Mouse (Mus musculus) spleen, postnatal 10 days (tissue): ENCODE results near the gene Cenpe.
A peak's percentile ranks its signal among the peaks of the same experiment; 100 is the strongest.
"Not testable (repeated sequence)": the region's sequence is repeated elsewhere in the genome, so short reads cannot be mapped to it uniquely, and the experiment has no call there.

ENCODE experiments used
- DNase-seq, 2 experiments: peaks; one replicate each; pipeline ENCODE4 v3.0.0; 2021 to 2022; ENCODE audit warnings: low spot score in 2 of 2

The Cenpe gene

DNA sequence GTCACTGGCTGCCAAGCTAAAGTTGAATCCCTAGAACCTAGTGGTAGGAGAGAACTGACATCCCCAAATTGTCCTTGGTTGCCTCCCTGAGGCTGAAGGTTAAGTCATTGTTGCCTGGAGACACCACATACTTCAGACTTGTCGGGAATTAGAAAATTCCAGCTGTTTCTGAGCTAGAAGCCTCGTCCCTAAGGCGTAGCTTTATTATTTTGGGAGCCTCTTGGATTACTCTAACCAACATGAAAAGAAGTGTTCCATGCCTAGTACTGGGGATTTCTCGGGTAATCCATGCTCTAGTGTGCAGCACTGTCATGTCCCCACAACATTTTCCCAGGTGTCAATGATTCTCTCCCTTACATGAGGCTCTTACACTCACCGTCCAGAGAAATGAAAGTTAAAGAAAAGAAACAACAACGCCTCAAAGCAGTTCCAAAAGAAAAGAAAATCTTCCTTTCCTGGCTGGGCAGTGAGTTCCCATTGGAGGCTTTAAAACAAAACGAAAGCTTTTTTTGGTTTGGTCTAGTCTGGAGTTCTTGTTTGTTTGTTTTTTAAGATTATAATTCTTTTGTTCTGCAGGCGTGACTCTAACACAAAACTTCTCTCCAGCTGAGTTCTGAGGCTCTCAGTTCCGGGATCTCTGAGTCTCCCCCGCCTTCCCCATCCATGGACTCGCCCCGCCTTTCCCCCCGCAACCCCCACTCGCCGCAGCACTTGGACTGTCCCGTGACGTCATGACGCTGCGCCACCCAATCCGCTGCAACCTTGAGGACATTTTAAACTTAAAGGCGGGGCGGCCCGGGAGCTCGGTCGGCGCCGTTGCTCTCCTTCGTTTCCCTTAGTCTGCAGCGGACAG, at the start of gene Cenpe:
Cenpe (plus strand) TSS at position 733 of the 853 bp plus-strand sequence.
- DNase-seq = peak; percentile 90 to 95

DNA sequence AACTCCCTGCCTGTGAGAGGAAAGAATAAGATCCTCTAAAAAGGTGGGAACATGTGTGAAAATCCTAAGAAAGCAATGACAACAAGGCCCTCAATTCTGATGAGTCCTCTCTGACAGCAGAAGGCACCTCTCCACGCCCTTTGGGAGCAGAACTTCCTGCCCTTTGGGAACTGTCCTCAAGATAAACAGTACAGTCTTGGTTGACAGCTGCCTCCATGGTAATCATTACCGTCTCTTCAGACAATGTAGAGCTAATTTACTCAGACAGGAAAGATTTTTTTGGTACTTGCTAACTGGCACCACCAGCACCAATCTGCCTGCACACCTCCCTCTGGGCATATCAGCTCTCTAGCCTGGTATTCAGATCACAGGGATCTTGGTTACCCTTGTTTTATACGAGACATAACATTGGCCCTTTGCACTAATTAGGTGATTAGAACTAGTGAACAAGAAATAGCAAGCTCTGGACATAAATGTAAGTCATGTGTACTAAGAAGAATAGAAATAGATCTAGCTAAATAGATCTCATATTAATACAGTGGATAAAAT, 40.4 kb upstream of the Cenpe start:
- DNase-seq = no peak

DNA sequence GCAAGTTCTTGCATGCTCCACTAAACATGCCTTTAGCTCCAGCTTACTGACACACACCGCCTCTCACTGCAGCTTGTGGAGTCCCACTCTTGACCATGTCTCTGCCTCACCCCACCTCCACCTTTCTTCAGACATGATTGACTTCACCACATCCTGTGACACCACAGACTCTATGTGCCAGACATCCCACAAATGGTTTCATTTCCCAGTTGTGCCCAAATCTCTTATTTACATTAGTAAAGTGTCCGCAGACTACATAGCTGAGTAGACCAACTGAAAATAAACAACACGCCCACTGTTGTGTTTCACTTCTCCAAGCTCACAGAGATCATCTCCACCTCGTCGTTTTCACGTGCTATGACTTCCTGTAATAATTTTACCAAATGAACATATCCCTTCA, 20.5 kb upstream of the Cenpe start:
- peak in 1 of 2 experiments; percentile 35 for DNase-seq

DNA sequence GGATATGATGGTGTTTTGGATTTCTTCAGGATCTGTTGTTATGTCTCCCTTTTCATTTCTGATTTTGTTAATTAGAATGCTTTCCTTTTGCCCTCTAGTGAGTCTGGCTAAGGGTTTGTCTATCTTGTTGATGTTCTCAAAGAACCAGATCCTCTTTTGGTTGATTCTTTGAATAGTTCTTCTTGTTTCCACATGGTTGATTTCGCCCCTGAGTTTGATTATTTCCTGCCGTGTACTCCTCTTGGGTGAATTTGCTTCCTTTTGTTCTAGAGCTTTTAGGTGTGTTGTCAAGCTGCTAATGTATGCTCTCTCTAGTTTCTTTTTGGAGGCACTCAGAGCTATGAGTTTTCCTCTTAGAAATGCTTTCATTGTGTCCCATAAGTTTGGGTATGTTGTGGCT, 14.3 kb upstream of the Cenpe start:
- DNase-seq = not testable (repeated sequence)

DNA sequence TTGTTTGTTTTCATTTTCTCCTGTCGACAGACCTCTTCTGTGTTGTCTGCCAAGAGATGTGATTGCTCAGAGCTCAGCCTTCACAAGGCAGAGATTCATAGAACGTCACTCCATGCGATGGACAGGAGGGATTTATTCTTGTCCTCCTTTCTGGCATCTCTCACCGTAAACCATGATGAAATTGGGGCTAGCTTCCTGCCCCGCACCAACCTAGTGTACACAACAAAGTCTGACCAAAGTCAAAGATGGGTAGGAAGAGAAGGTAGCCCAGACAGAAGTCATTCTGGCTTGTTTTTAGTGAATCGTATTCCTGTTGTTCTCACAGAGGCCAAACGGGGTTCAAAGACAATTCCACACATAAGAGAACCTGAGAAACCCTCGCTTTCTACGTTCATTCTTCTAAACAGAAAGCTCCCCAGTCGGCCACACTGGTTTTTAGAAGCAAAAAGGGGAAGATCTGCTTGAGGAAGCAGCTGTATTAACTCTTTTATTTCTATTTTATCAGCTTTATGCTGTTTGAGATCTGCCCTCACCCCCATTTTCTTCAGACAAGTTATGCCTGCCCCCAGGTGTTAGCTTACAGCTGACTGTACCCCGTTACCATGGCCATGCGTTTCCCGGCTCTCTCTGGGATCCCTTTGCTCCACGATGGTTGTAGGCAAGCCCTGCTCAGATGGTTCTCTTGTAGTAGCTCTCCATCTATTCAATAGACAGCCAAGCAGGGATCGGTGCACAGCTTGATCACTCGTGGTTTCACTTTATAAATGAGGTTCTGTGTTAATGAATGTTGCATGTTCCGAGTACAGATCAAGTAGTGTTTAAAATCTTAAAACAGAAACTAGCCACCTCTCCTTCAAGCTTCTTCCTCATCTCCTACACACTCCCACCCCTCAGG, 11.7 kb upstream of the Cenpe start:
- DNase-seq = no peak

DNA sequence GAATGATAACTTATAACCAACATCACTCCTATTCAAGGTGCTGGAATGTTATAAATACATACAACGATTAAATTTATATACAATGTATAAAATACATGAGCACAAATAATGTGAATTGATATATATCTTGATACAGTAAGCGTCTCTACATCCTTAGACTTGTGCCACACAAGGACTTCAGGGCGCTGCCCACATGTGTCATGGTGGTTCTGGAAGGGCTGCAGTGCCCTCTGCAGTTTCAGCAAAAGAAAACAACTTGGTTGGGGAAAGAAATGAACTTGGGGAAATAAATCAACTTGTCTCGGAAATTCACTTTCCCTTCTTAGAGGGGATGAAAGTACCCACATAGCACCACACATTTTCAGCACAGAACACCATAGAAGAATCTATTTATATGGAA, 5.7 kb upstream of the Cenpe start:
- DNase-seq = peak in 1 of 2 experiments; percentile 54

DNA sequence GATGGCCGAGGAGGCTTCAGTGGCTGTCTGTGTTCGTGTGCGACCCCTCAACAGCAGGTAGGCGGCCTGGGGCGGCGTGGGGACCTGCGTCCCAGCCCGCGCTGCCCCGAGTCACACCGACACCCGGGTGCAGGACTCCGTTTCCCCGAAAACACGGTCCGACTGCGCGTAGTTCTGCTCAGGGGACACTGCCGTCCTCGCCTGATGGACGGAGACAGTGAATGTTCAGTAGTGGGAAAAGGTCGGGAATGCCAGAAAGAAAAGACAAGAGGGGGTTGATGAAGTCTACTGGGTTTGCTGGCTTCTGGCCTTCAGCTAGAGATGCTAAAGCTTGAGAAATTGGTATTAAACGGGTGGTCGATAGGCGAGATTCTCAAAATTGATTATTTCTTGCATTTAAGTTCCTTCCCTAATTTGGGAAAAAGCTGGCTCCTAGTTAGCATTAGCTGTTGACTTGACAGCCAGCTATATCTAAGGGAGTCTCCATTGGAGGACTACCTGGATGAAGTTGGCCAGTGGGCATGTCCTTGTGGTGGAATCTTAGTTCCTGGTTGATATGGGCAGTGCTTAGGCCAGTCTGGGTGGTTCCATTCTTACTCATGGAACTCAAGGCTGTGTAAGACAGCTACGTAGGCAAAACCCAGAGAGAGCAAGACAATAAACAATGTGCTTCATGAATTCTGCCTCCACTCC, 467 bp downstream of the Cenpe start:
- peak in 1 of 2 experiments; percentile 20 for DNase-seq

DNA sequence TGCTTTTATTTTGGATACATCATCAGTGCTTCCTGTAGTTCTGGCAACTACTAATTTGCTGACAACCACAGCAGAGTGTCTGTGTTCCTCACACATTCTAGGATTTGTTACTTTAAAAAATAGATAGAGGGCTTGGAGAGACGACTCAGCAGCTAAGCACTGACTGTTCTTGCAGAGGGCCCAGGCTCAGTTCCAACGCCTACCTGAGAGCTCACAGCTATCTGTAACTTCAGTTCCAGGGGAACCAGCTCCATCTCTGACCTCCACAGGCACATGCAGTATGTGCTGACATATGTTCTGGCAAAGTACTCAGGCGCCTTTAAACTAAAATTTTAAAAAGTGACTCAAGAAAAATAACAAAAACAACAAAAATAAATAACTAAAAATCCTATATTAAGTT, 19.7 kb downstream of the Cenpe start:
- no peak for DNase-seq

DNA sequence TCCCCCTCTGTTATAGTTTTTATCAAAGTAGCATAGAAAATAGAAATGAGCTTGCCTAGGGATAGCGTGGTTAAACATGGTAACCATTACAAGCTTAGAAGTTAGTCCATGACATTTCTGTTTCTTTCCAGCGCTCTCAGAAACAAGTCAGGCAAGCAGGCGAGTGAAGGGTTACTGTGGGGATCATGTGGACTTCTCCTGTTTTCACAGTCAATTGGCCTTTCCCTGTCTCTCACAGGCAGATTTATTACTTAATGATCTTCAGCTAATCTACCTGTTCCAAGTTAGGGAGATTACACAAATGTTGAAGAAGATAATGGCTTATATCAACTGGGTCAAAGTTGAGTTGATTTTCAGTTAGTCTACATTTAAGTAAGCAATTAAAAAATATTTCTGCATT, 20.1 kb downstream of the Cenpe start:
- no peak for DNase-seq

DNA sequence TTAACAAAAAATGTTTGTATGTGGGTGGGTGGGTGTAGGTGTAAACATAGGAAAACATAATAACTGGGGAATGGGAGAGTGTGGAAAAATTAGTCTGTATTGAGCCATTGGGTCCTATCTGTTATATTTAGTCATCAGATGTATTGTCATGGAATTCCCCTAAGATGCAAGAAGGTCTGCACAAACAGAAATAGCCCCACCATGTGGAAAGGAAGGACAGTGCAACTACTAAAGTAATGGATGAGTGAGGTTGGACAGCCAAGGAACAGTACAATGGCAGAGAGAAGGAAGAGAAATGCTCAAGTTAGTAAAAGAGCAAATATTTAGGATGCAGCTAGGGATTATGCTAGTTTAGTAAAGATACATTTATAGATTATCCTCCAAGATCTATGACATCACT, 33.4 kb downstream of the Cenpe start:
- no peak for DNase-seq

DNA sequence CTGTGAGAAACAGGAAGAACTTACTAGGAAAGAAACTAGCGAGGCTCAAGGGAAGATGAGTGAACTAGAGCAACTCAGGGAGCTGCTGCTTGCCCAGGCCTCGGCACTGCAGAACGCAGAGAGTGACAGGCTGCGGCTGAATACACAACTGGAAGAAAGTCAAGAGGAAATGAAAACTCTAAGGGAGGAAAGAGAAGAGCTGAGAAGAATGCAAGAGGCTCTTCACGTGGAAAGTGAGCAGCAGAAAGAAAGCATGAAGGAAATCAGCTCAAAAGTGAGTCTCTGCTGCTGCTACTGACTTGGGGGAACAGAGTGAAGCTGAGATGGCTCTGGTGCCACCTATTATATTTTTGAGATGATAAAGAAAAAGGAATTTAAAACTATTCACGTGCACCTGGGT, 34.5 kb downstream of the Cenpe start:
- DNase-seq = no peak

DNA sequence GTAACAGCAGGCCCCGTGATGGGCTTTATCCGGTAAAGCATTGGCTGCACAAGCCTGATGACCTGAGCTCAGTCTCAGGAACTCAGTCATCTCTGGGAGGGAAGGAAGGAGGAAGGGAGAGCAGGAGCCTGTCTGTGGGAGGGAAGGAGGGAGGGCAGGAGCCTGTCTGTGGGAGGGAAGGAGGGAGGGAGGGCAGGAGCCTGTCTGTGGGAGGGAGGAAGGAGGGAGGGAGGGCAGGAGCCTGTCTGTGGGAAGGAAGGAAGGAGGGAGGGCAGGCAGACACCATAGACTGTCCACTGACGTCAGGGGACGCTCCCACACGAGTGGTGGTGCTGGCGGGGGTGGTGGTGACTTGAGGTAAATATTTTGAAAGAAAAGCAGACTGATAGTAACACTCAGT, 36.8 kb downstream of the Cenpe start:
- DNase-seq = no peak

DNA sequence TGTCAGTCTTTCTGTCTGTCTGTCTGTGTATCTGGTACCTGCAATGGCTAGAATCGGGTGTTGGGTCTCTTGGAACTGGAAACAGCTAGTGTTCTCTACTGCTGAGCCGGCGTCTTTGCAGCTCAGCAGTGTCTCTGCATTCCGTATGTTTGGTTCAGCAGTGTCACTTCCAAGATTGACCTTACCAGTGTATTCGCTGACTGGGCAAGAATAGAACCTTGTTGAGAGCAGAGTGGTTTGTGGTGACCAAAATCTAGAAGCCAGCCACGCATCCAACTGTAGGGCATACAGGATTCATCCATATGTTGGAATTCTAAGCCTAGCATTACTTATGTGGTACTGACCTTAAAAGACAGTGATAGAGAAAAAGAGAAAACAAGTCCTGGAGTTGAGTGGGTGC, 39.5 kb downstream of the Cenpe start:
- DNase-seq = no peak

DNA sequence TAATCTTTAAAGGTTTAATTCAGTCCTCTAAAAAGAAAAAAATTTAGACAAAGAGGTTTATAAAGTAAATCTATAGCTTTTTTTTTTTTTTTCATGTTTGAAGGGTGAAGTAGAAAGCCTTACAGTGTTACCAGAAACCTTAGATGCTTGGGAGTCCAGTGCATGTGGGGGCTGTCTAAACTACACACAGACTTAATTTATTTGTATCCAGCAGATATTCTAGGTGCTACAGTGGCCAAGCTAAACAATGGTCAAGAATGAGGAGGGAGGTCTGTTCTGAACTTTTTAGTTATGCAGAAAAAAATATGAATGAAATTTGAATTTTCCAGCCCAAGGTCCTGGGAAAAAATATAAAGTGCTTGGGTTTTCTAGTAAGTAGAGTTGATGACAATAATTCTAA, 42.4 kb downstream of the Cenpe start:
- no peak for DNase-seq

DNA sequence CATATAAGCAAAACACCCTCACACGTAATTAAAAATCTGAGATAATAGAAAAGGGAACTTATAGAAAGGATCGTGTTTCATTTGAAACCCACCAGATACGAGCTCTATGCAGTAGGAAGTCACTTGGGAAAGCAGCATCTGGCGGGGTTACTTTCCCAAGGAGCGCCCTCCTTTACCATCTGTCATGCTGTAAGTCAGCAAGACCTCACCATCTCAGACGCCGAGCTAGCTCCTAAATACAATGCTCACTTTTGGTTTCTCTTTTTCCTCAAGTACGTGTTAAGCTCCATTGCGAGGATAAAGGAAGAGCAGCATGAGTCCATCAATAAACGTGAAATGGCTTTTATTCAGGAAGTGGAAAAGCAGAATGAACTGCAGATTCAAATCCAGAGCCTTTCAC, 46.6 kb downstream of the Cenpe start:
- DNase-seq = no peak

DNA sequence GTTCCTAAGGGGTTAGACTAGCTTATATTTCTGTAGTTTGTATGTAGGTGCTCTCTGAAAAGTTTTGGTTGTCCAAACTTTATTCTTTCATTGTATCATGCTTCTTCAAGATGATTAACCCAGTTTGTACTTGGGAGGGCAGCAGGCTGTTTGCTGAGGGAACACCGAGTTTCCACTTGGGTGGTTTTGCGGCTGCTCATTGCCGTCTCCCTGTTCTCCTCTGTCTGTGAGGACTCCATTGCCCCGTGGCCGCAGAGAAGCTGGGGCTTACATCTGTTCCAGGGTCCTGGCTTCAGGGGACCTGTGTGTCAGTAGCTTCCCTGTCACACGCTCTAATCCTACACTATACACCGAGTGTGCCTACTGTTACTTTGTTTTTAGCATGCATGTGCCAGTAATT, 47.9 kb downstream of the Cenpe start:
- no peak for DNase-seq

DNA sequence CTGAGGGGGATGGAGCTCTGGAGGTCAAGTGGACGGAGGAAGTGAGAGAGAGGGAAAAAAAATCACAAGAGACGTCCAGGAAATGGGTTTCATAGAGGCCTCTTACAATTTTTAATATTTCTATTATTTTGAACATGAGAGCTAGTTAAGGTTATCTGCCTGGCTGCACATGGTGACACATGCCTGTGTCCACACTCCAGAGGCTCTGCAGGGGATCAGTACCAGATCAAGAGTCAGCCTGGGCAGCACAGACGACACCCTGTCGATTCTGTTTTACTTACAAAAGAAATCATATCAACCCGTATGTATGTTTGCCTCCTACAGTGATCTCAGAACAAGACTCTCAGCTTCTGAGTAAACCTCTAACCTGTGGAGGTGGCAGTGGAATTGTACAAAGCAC, 56.3 kb downstream of the Cenpe start:
- no peak for DNase-seq

DNA sequence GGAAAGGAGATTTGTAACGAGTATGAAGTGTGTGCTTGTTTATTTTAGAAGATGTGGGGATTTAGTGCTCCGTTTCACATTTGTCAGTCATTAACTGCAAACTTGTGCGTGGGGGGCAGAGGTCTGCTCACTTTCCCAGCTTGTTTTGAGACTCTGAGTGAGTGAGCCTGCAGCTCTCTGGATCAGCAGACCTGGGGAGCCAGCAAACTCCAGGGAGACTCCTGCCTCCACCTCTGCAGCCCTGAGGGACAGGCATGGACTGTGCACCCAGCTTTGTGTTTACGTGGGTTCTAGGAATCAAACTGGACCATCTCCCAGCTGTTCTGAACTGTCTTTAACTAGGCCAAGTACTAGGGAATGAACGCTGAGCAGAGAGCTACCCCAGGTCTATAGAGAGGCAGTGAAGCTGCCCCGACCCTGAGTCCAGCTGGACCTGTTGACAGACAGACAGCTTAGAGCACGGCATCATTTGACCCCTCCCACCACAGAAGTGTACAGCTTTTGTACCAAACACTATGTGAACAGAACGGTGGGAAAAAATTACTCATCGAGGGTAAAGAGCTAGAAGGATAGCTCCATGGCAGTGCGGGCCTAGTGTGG, 57.2 kb downstream of the Cenpe start:
- DNase-seq = no peak

DNA sequence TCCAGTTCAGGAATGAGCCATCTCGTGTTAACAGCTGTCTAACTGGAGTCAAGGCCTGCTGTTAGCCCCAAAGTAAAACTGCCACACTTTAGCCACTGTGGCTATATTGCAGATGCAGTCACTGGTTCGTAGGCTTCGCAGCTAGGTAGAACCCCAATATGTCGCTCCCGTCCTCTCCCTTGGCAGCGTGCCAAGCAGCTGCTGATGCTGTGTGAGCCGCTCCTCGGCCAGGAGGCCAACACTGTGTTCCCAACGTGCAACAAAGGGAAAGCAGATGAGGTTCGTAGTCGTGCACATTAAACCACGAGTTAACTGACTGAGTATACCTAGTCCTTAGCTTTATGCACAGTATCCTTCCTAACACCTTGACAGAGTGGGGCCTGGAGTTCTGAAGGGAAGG, 60.3 kb downstream of the Cenpe start:
- no peak for DNase-seq

DNA sequence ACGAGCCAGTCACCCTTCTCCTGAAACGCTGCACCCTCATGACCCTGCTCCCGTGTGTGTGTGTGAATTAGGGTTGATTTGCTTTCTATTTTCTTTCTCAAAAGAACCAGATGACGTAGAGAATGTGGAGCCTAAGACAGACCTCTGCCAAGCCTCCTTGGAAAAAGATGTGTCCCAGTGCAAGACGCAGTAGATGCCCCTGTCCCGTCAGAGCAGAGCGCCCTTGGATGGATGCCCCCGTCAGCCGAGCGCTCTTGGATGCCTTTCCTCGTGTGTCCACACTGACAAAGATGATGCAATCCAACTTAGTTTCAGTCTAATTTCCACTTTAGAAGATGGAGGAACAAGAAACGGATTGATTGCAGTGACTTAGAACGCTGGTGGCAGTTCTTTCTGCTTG, 60.7 kb downstream of the Cenpe start:
- DNase-seq = no peak

DNA sequence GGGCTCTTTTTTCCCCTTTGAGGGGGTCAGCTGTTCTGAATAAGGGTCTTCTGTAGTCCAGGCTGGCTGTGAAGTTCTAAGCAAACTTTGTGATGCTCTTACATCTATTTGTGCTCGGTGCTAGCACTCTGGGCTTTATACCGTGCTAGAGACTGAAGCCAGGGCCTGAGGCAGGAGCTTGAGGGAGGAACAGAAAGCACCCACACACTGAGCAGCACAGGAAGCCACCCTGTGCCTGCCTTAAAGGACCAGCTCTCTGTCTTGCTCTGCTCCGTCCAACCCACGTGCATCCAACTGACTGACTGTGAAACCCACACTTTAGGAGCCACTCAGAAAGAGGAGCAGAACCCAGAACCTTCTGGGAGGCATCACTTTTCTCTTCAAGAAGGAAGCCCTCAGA, 67.8 kb downstream of the Cenpe start:
- DNase-seq = no peak
